Mouse (Mus musculus): ENCODE measurements around the gene P3h4. TPM values are rescaled to one million over a fixed set of nuclear protein-coding genes. Genes with fewer than 3 reads are reported as not detected.

P3h4 gene
- polyA plus RNA-seq, 1 experiment from 2014 or later: 23.7 TPM

- no peak for DNase-seq (ENCODE audit: low spot score)
- no peaks in the 10 kb centered on the region; the same call in 1 of the 2 replicates for H3K4me1 ChIP-seq (ENCODE audit: control insufficient read depth, insufficient read depth, low read length)
- H3K27me3 ChIP-seq (ENCODE audit: control insufficient read depth, insufficient read depth, low read length): no peaks in the 10 kb centered on the region
- H3K27ac ChIP-seq (ENCODE audit: low read depth, low read length): no peak overlapping the region
- no peaks in the 10 kb centered on the region for H3K9me3 ChIP-seq (ENCODE audit: control insufficient read depth, low read length)
- H3K9ac ChIP-seq (ENCODE audit: low read length): no peak overlapping the region
- no peaks in the 10 kb centered on the region for H3K36me3 ChIP-seq (ENCODE audit: control insufficient read depth, insufficient read depth, low read length)
- H3K4me2 ChIP-seq (ENCODE audit: low read depth): no peak overlapping the region
- WGBS: 84% methylated on average over 3 of the region's 3 CpGs
- ATAC-seq (ENCODE audit: insufficient read depth, low FRiP score, low TSS enrichment): no peak
- no peak overlapping the region for H3K4me3 ChIP-seq (ENCODE audit: low read depth, low read length)
Observed at GRCm38 (mm10) chr11:100404456-100405074, 10.1 kb downstream of the P3h4 start.

GRCm38 (mm10) chr11:100403445-100404134 lies 11.0 kb downstream of the P3h4 start:
- H3K27ac ChIP-seq (ENCODE audit: low read depth, low read length): no peak overlapping the region
- no peak overlapping the region for H3K4me2 ChIP-seq (ENCODE audit: low read depth)
- no peak overlapping the region for H3K9ac ChIP-seq (ENCODE audit: low read length)
- H3K4me1 ChIP-seq (ENCODE audit: control insufficient read depth, insufficient read depth, low read length): no peaks in the 10 kb centered on the region
- no peaks in the 10 kb centered on the region for H3K36me3 ChIP-seq (ENCODE audit: control insufficient read depth, insufficient read depth, low read length)
- H3K27me3 ChIP-seq (ENCODE audit: control insufficient read depth, insufficient read depth, low read length): no peaks in the 10 kb centered on the region
- DNase-seq (ENCODE audit: low spot score): no peak
- 76% methylated on average over 10 of the region's 10 CpGs for WGBS
- no peak overlapping the region for H3K4me3 ChIP-seq (ENCODE audit: low read depth, low read length)
- ATAC-seq (ENCODE audit: insufficient read depth, low FRiP score, low TSS enrichment): no peak
- H3K9me3 ChIP-seq (ENCODE audit: control insufficient read depth, low read length): no peaks in the 10 kb centered on the region

- H3K36me3 ChIP-seq (ENCODE audit: control insufficient read depth, insufficient read depth, low read length): no peaks in the 10 kb centered on the region
- H3K4me2 ChIP-seq (ENCODE audit: low read depth): no peak overlapping the region
- no peak overlapping the region for H3K27ac ChIP-seq (ENCODE audit: low read depth, low read length)
- 81% methylated on average over 2 of the region's 2 CpGs for WGBS
- H3K9me3 ChIP-seq (ENCODE audit: control insufficient read depth, low read length): no peaks in the 10 kb centered on the region
- no peak overlapping the region for H3K9ac ChIP-seq (ENCODE audit: low read length)
- no peaks in the 10 kb centered on the region for H3K27me3 ChIP-seq (ENCODE audit: control insufficient read depth, insufficient read depth, low read length)
- H3K4me3 ChIP-seq (ENCODE audit: low read depth, low read length): no peak overlapping the region
- DNase-seq (ENCODE audit: low spot score) (no peak), ATAC-seq (ENCODE audit: insufficient read depth, low FRiP score, low TSS enrichment) (no peak)
- no peaks in the 10 kb centered on the region for H3K4me1 ChIP-seq (ENCODE audit: control insufficient read depth, insufficient read depth, low read length)
Observed at GRCm38 (mm10) chr11:100402682-100403081, 12.0 kb downstream of the P3h4 start.

- no peak for ATAC-seq (ENCODE audit: insufficient read depth, low FRiP score, low TSS enrichment)
- H3K4me1 ChIP-seq (ENCODE audit: control insufficient read depth, insufficient read depth, low read length): no peaks in the 10 kb centered on the region
- no peaks in the 10 kb centered on the region; the same call in 1 of the 2 replicates for H3K27me3 ChIP-seq (ENCODE audit: control insufficient read depth, insufficient read depth, low read length)
- no peak overlapping the region for H3K4me2 ChIP-seq (ENCODE audit: low read depth)
- DNase-seq (ENCODE audit: low spot score): no peak
- H3K9me3 ChIP-seq (ENCODE audit: control insufficient read depth, low read length): no peaks in the 10 kb centered on the region
- H3K9ac ChIP-seq (ENCODE audit: low read length): no peak overlapping the region
- no peak overlapping the region for H3K4me3 ChIP-seq (ENCODE audit: low read depth, low read length)
- H3K36me3 ChIP-seq (ENCODE audit: control insufficient read depth, insufficient read depth, low read length): no peaks in the 10 kb centered on the region
- WGBS: 40% methylated on average over 6 of the region's 6 CpGs
- no peak overlapping the region for H3K27ac ChIP-seq (ENCODE audit: low read depth, low read length)
Observed at GRCm38 (mm10) chr11:100402240-100402639, 12.4 kb downstream of the P3h4 start.

- Histone ChIP-seq H3K36me3 (ENCODE audit: control insufficient read depth, insufficient read depth, low read length) (no peaks in the 10 kb centered on the region), H3K4me2 (ENCODE audit: low read depth) (no peak overlapping the region)
- no peak for ATAC-seq (ENCODE audit: insufficient read depth, low FRiP score, low TSS enrichment)
Observed at GRCm38 (mm10) chr11:100400842-100401241, 13.8 kb downstream of the P3h4 start.

GRCm38 (mm10) chr11:100399727-100400538 lies 14.7 kb downstream of the P3h4 start:
- H3K4me3 ChIP-seq (ENCODE audit: low read depth, low read length): no peak overlapping the region
- 77% methylated on average over 12 of the region's 12 CpGs for WGBS
- H3K4me2 ChIP-seq (ENCODE audit: low read depth): no peak overlapping the region
- no peak overlapping the region for H3K9ac ChIP-seq (ENCODE audit: low read length)
- H3K27me3 ChIP-seq (ENCODE audit: control insufficient read depth, insufficient read depth, low read length): peaks cover 16% of the 10 kb centered on the region
- no peaks in the 10 kb centered on the region for H3K36me3 ChIP-seq (ENCODE audit: control insufficient read depth, insufficient read depth, low read length)
- peaks cover 7% of the 10 kb centered on the region; the same call in 1 of the 2 replicates for H3K4me1 ChIP-seq (ENCODE audit: control insufficient read depth, insufficient read depth, low read length)
- no peak for DNase-seq (ENCODE audit: low spot score)
- H3K9me3 ChIP-seq (ENCODE audit: control insufficient read depth, low read length): no peaks in the 10 kb centered on the region
- H3K27ac ChIP-seq (ENCODE audit: low read depth, low read length): no peak overlapping the region
- no peak for ATAC-seq (ENCODE audit: insufficient read depth, low FRiP score, low TSS enrichment)

More at GRCm38 (mm10) chr11:100400842-100401241, 13.8 kb downstream of the P3h4 start:
- DNase-seq (ENCODE audit: low spot score): no peak
- 77% methylated on average over 6 of the region's 6 CpGs for WGBS
- no peak overlapping the region for H3K4me3 ChIP-seq (ENCODE audit: low read depth, low read length)
- H3K4me1 ChIP-seq (ENCODE audit: control insufficient read depth, insufficient read depth, low read length): peaks cover 2% of the 10 kb centered on the region; the same call in 1 of the 2 replicates
- peaks cover 10% of the 10 kb centered on the region for H3K27me3 ChIP-seq (ENCODE audit: control insufficient read depth, insufficient read depth, low read length)
- no peaks in the 10 kb centered on the region for H3K9me3 ChIP-seq (ENCODE audit: control insufficient read depth, low read length)
- H3K27ac ChIP-seq (ENCODE audit: low read depth, low read length): no peak overlapping the region
- no peak overlapping the region for H3K9ac ChIP-seq (ENCODE audit: low read length)

GRCm38 (mm10) chr11:100399320-100399719 lies 15.3 kb downstream of the P3h4 start:
- Histone ChIP-seq H3K9me3 (ENCODE audit: control insufficient read depth, low read length) (no peaks in the 10 kb centered on the region), H3K4me2 (ENCODE audit: low read depth) (no peak overlapping the region), H3K4me1 (ENCODE audit: control insufficient read depth, insufficient read depth, low read length) (peaks cover 8% of the 10 kb centered on the region; the same call in 1 of the 2 replicates), H3K9ac (ENCODE audit: low read length) (no peak overlapping the region), H3K36me3 (ENCODE audit: control insufficient read depth, insufficient read depth, low read length) (no peaks in the 10 kb centered on the region), H3K4me3 (ENCODE audit: low read depth, low read length) (no peak overlapping the region), H3K27ac (ENCODE audit: low read depth, low read length) (no peak overlapping the region), H3K27me3 (ENCODE audit: control insufficient read depth, insufficient read depth, low read length) (peaks cover 16% of the 10 kb centered on the region)
- WGBS: 80% methylated on average over 9 of the region's 9 CpGs
- DNase-seq (ENCODE audit: low spot score) (no peak), ATAC-seq (ENCODE audit: insufficient read depth, low FRiP score, low TSS enrichment) (no peak)

- Histone ChIP-seq H3K27me3 (ENCODE audit: control insufficient read depth, insufficient read depth, low read length) (peaks cover 16% of the 10 kb centered on the region), H3K27ac (ENCODE audit: low read depth, low read length) (no peak overlapping the region), H3K4me2 (ENCODE audit: low read depth) (no peak overlapping the region), H3K9me3 (ENCODE audit: control insufficient read depth, low read length) (no peaks in the 10 kb centered on the region), H3K36me3 (ENCODE audit: control insufficient read depth, insufficient read depth, low read length) (no peaks in the 10 kb centered on the region), H3K9ac (ENCODE audit: low read length) (no peak overlapping the region), H3K4me3 (ENCODE audit: low read depth, low read length) (no peak overlapping the region), H3K4me1 (ENCODE audit: control insufficient read depth, insufficient read depth, low read length) (peaks cover 8% of the 10 kb centered on the region; the same call in 1 of the 2 replicates)
- ATAC-seq (ENCODE audit: insufficient read depth, low FRiP score, low TSS enrichment) (no peak), DNase-seq (ENCODE audit: low spot score) (no peak)
- 95% methylated on average over 7 of the region's 7 CpGs for WGBS
Observed at GRCm38 (mm10) chr11:100398517-100398916, 16.1 kb downstream of the P3h4 start.
